Mouse (Mus musculus) bone marrow, adult 2 months (tissue): ENCODE results near the gene Shank3.

Experiments
- CTCF ChIP-seq: fragments of 200-500 bp; IDR thresholded peaks from 2 replicates; pipeline ENCODE4 v1.5.1; 2011; ENCODE audit warnings: low read length, control low read depth; ENCODE audit not compliant: control insufficient read depth, insufficient read depth
- POLR2A ChIP-seq: fragments of 200-500 bp; IDR thresholded peaks from 2 replicates; pipeline ENCODE4 v1.6.1; 2011; ENCODE audit warnings: low read depth, mild to moderate bottlenecking, control low read depth, low read length, borderline replicate concordance; ENCODE audit not compliant: control insufficient read depth

GRCm38 (mm10) chr15:89475611-89476474 is 23.6 kb upstream of the Shank3 start:
- TF ChIP-seq POLR2A (peak; percentile 82; the same call in 1 of the 2 replicates), CTCF (no peak)
